Mouse (Mus musculus) urinary bladder, postnatal 4 days (tissue): ENCODE data around the gene Ttc8.
A peak's percentile ranks its signal among the peaks of the same experiment; 100 is the strongest.
"Not testable (repeated sequence)": the region's sequence is repeated elsewhere in the genome, so short reads cannot be mapped to it uniquely, and the experiment has no call there.

Experiments used
- DNase-seq, 2 experiments: peaks; one replicate each; pipeline ENCODE4 v3.0.0; 2021 to 2022; ENCODE audit warnings: low spot score in 2 of 2

Gene Ttc8

DNA sequence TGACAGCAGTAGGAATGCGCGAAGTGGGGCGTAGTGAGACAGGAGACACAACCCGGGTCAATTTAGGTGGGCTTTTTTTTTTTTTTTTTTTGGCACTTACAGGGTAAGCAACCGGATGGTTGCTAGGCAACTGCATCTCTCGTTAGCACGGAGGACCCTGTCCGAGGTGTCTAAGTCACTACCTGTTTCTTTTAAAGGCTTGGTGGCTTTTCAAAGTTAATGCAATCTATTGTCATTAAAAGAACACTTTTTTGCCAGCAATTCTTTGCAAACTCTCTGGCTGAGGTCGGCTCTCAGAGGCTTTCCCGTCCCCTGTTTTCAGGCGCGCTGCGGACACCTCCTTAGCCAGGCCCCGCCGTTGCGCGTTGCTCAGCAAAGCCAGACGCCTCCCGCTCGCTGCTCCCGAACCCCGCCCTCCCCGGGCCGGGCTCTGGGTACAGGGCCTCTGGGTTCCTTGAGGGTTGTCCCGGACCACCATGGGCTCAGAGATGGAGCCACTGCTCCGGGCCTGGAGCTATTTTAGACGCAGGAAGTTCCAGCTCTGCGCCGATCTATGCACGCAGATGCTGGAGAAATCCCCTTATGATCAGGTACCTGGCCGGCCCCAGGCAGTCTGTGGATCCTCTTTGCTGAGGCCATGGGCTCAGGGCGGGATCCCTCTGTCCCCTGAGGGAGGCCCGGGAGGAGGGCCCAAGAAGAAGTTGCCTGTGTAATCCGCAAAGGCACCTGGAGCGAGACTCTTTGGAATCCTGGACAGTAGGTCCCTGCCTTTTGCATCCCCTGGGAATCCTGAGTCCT is at the start of gene Ttc8:
Gene Ttc8 (plus strand): TSS at position 381 of the 798 bp plus-strand sequence.
- DNase-seq, result peak; percentile 83 to 84

DNA sequence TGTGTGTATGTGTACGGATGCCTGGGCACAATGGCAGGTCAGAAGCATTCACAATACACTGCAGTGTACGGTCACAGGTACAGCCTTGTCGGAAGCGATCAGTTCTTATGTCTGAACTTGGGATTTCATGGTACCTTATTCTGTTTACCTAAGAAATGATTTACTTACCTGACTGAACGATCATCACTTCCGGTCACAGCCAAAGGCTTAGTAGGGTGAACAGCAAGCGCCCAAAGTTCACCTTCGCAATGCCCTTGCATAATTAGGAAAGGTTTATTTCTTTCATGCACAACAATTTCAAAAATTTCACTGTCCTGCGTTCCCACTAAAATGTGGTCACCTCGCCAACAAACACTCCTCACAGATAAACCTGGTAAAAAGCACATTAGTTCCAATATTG is 47.5 kb upstream of the Ttc8 start:
- DNase-seq, result no peak

DNA sequence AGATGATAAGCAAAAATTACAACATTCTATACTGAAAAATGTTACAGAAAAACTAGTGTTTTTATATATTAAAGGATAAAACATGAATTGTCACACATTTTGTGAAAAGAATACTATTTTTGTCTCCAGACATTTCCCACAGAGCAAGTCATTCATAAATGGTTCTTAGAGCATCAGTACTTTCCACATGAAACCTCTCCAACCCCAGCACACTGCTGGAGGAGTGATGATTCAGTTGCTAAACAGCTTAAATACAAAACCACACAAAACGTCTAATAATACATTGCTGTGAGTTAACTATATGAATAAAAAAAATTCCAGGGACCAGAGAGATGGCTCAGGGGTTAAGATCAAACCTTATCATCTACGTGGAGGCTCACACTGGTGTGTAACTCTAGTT is 45.2 kb upstream of the Ttc8 start:
- no peak for DNase-seq

- DNase-seq, result no peak
Observed at GRCm38 (mm10) chr12:98878693-98879092, 41.7 kb upstream of the Ttc8 start.

- no peak for DNase-seq
Observed at GRCm38 (mm10) chr12:98881796-98882195, 38.6 kb upstream of the Ttc8 start.

DNA sequence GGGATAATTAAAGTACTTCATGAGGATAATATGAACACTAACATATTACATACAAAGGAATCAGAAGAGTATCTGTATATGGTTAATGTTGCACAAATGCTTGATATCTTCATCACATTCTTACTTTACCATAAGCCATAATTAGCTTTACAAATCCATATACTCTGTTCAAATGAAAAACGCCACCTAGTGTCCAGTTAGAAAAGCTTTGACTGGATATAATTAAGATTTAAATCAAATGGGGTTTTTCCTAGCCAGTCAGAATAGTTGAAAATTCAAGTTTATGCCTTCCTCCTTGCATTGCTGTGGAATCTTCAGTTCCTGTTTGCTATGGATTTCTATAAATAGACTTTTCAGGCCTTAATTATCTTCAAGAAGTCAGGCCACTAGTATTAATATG is 35.9 kb upstream of the Ttc8 start:
- DNase-seq, result no peak

DNA sequence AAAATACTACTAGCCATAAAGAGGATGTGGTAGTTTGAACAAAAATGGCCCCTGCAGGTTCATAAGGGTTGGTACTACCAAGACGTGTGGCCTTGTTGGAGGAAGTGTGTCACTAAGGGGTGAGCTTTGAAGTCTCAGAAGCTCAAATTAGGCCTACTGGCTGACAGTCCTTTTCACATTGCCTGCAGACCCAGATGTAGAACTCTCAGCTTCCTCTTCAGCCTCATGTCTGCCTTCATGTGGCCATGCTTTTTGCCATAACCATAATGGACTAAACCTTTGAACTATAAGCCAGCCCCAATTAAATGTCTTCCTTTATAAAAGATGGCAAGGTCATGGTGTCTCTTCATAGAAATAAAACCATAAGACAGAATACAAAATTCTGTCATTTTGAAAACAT is 23.6 kb upstream of the Ttc8 start:
- DNase-seq, result no peak

- DNase-seq, result no peak
Observed at GRCm38 (mm10) chr12:98899676-98900075, 20.7 kb upstream of the Ttc8 start.

DNA sequence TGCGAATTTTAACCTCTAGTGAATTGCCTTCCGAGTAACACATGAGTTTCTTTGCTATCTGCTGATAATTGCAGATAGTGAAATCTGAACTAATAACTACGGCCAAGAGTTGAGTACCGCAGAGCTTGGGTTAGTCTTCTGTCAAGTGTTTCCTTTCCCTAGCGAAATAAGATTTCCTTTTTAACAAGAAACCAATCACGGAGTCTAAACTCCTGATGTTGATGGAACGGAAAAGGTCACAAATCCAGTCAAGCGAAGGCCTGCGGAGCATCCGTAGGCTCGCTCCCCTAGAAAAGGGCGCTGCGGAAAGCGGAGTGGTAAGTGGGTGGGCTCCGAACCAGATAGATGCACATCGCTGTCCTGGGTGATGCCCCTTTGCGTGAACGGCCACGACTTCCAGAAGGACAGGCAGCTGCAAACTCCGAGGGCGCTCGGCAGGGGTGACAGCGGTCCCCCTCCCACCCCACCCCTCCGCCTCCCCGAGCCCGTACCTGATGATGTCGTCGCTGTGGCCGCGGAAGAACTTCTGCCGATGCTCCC is 20.0 kb upstream of the Ttc8 start:
- no peak for DNase-seq

DNA sequence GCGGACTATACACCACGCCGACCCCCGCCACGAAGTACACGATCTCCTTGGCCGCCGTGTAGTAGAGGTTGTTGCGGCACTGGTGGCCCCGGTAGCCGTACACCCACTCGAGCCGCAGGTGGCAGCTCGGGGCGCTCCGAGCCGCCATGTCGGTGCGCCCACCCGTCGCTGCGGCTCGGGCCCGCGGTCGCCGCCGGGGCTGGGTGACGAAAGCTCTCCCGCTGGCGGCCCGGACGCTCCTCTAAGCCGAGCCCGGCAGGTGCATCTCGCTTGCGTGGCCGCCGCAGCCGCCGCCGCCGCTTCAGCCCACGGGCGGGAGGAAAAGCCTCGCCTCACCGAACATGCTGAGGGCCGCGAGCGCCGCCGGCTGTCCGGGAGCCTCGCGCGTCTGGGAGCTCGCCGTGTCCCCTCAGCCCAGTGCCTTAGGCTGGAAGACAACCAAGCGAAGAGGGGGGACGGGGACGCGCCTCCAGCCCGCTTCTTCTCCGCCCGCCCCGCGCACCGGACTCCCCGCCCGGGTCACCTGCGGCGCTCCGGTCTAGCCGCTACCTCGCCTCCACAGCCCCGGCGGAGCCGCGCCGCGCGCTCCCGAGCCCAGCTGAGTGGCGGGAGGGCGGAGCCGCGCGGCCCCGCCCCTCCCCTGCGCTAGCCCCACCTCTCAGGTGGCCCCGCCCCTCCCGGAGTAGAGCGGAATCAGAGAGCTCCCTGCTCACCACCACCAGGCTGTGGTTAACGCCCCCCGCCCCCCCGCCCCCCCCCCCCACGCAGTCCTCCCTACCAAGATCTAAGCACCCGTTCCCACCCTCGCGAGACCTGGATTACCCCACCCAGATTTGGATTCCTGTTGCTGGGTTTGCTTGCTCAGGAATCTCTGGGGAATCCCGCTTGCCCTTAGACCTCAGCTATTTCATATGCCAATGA is 19.2 kb upstream of the Ttc8 start, which contains the start of gene Eml5:
Gene Eml5 (minus strand): TSS at position 604 of the 921 bp plus-strand sequence.
- peak; percentile 60 to 71 for DNase-seq

DNA sequence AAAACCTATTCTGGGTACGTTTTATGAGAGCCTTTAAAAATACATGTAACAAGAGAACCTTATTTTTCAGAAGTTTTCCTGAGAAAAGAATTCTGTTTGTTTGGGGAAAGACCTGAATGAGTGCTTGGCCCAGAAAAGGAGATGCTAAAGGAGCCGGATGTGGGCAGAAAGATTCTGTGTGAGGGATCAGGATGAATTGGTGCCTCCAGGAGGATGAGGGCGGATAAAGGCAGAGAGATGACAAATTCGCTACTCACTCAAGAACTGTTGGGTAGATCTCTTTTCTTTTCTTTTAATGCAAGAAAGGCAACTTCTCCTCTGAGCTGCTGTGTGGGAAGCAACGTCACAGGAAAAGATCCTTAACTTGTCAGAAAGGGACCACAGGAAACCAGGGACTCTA is 14.9 kb upstream of the Ttc8 start:
- DNase-seq, result no peak

GRCm38 (mm10) chr12:98910096-98910495 is 10.3 kb upstream of the Ttc8 start:
- DNase-seq, result no peak

- DNase-seq, result no peak
Observed at GRCm38 (mm10) chr12:98931174-98931573, 10.8 kb downstream of the Ttc8 start.

GRCm38 (mm10) chr12:98932441-98932840 is 12.1 kb downstream of the Ttc8 start:
- no peak for DNase-seq

DNA sequence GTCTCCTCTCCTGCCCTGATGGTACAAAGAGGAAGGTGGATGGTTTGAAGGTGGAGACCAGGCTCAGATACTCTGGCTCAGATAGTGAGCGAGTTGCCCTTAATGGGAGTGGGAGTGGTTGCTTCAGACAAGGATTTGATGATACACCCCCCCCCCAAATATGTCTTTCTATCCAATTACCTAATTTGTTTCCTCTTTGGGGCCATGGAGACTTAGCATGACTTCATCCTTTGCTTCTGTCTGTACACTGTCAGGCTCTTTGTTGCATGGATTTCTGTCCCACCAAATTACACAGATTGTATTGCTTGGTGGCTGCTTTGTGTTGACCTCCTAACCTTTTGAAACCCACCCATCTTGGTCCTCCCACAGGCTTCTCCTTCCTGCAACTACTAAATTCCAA is 12.5 kb downstream of the Ttc8 start:
- no peak for DNase-seq

GRCm38 (mm10) chr12:98951295-98951694 is 30.9 kb downstream of the Ttc8 start:
- not testable (repeated sequence) for DNase-seq

GRCm38 (mm10) chr12:98956951-98957350 is 36.6 kb downstream of the Ttc8 start:
- no peak for DNase-seq

DNA sequence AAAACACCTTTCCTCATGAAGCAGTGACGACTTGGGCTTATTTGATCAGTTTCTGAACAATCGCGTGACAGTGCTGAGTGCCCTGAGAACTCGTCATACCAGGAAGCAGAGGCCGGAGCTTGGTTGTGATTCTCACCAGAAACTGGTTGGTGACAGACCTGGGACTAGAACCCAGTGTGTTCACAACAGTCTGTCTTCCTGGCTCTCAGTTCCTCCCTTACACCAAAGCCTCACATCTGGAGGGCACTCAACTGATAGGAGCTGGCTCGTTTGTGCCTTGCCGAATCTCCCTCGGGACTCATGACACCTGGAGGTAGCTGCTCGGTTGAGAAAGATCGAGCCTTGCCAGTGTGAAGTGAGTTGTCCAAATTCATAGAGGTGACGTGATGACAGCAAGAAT is 37.1 kb downstream of the Ttc8 start:
- DNase-seq, result no peak

GRCm38 (mm10) chr12:98961008-98961407 is 40.6 kb downstream of the Ttc8 start:
- no peak for DNase-seq

GRCm38 (mm10) chr12:98961415-98961814 is 41.0 kb downstream of the Ttc8 start:
- no peak for DNase-seq

DNA sequence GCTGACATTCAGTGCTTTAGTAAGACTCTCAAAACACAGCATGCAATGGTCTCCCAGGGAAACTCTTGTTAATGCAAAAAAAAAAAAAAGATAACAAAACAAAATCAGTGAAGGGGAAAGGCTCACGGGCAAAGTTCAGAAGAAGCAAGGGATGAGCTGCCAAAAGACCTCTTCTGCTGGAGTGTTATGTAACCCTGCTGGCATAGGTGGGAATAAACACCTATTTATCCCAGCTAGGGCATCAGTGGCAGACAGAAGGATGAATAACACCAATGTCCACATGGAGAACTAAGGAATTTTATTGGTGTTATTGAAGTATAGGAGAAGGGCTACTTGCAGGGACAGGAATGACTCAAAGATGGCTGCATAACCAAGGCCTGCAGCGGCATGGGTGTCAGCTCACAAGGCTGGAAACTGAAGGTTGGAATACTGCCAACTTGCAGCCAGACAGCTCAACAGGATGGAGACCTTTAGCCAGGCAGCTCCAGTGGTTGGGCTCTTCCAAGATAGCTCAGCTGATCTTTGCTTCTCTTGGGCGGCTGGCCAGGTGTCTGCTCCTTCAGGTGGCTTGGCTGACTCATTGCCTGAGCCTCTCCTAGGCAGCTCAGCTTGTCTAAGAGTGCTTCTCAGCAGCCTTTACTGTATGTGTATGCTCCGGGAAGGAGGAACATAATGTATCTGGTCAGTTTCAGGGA is 45.2 kb downstream of the Ttc8 start:
- DNase-seq, result no peak

DNA sequence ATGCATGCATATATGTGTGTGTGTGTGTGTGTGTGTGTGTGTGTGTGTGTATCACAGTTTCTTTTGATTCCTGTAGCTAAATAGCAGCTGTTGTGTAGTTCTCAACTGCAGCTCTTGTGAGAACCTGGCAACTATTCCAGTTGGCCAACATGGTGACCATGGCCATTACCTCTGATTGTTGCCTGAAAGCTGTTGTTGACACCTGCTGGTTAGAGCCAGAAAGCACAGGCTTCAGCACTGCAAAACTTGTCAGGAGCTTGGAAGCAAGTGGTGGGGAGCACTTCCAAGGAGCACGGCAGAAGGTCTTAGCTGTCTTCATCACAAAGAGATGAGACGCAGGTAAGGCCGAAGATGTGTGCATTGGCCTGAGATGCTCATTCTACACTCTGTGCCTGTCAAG is 51.9 kb downstream of the Ttc8 start:
- DNase-seq, result no peak
